Mouse (Mus musculus) layer of hippocampus, adult 11-12 months (tissue): ENCODE data around the gene Mfap3l.
"Not testable (repeated sequence)": the region's sequence is repeated elsewhere in the genome, so short reads cannot be mapped to it uniquely, and the experiment has no call there.

Experiments used
- DNase-seq: peaks from one replicate; pipeline ENCODE4 v3.0.0; 2022; ENCODE audit warnings: low spot score

Mfap3l gene

DNA sequence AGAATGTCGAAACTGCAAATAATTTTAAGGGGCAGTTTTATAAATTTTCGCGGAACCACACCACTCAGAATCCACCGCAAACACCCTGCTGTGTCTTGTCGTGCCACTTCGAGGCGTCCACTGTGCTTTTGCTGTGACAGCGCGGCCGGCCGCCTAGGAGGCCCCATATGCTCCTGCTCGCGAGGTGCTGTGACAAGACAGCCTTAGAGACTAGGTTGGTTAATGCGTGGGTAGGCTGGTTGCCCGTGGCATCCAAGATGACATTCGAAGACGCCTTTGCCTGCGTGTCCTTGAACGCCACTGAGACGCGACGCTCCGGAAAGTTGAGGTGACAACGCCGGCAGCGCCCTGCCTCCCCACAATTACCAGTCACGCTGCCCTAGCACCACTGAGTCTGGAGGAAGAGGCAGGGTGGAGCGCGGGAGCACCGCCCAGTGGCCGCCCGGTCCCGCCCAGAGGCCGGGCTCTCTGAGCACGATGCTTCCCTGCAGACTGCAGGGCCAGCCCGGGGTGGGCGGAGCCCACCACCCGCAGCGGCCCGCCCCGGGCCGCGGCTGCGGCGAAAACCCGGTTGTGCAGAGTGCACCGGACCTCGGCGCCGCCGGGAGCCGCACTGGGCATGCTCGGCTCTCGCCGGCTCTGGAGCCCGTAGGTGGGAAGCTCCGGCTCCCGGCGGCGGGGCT lies at the start of gene Mfap3l:
TSS of gene Mfap3l (plus strand) at position 578 of the 683 bp plus-strand sequence.
- DNase-seq: peak; percentile 92

DNA sequence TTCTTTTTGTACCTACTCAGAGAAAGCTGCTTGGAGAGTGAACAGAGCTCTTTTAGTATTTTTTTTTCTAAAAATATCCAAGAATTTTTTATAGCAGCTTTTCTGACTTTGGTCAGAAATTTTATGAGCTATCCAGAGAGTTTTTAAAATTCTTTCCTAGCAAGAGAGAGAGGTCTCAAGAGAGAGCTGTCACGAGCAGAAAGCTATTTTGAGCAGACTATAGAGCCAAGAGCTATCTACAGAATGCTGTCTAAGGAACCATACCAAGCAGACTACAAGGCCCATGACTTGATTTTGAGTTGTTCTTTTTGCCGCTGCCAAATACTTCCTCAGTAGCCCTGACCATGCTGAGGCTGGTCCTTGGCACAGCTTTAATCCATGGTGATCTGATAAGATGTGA lies 49.3 kb upstream of the Mfap3l start:
- DNase-seq: no peak

DNA sequence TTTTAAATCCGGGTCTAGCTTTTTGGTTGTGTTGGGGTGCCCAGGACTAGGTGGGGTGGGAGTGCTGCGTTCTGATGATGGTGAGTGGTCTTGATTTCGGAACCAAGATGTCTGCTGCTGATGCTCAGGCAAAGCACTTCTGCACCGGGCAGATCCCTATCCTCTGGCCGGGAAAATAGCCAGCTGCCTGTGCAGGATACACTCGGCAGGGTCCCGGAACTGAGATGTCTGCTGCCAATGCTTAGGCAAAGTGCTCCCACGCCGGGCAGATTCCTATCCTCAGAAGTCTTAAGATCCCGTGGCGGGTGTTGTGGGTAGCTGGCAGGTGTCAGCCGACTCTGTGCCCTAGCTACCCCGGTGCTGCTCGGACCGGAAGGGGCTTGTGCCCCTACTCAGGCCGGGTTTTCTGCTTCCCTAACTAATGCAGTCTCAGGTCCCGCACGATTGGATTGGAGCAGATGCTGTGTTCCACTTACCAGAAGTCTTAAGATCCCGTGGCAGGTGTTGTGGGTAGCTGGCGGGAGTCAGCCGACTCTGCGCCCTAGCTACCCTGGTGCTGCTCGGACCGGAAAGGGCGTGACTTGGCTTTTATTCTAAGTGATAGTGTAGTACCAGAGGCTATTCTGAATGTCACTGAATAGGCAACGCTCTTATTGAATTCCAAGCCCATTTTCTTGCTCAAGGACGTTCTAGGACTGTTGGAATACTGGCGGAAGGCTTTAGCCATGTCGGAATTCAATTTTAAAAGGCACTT lies 41.1 kb upstream of the Mfap3l start:
- not testable (repeated sequence) for DNase-seq

DNA sequence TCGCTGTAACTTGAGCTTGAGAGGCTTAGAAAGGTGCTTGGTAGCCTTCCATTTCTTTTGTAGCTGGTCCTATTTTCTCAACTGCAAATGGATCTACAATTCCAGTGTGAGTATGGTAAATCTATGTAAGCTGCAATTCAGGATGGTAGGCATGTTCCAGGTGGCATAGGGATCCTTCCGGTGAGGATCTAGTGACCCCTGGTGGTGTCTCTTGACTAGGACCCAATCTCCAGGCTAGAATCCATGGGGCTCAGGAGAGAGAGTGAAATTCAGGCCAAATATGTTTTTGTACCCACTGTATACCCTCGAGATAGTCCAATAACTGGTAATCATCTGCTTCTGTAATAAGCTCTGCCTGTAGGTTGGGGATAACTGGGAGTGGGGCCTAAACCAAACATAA lies 37.9 kb upstream of the Mfap3l start:
- peak; percentile 46 for DNase-seq

DNA sequence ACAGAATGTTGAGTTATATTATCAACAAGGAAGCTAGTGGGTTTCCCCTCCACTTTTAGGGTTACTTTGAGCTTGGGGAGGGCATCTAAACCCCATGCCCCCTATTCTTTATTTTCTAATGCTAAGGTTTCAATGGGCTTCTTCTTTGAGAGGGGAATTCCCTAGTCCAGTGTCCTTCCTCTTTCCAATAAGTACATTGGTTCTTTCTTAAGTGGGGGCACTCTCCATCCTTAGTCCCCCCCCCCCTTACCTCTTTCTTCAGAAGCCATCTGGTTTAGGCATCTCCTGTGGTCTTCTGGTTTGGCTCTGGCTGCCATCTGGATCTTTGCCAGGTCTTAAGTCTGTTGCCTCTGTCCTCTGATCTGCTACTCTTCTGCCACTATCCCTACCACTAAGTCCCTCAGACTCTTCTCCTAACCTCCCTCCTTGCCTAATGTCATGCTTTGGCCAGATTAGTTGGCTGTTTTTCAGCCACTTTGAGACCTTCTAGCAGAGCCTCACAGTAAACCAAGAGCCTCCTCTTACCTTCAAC lies 21.0 kb upstream of the Mfap3l start:
- no peak for DNase-seq

DNA sequence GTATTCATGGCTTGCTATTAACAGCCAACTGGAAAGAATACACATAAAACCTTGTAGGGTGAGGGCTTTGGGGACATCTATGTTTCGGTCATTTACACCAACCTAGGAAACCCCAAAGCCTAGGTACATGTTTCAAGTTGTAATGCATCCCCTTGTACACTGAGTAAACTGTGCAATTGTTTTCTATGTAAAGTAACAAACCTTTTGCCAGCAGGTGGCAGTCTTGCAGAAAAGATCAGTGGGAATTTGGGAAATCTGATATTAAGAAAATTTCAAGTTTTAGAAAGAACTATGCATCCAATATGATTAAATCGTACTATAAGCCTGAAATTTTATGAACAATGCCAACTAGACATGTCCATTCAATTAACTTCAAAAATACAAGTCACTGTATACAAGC lies 15.7 kb upstream of the Mfap3l start:
- peak; percentile 45 for DNase-seq

DNA sequence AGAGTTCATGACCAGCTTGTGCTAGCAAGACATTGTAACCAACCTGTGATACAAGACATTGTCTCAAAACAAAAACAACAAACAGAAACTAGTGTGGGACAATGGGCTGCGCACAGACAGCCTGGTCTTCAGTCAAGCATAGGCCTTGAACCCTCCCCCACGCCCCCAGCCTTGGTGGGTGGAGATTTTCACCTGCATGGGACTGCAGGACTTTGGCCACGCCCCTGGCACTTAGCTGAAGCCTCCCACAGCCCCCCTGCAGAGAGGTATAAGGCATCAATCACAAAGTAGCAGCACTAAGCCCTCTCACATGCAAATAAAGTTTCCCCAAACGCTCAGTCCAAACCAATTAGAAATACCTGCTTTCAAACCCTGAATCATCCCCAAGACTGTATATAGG lies 11.1 kb upstream of the Mfap3l start:
- DNase-seq: no peak

DNA sequence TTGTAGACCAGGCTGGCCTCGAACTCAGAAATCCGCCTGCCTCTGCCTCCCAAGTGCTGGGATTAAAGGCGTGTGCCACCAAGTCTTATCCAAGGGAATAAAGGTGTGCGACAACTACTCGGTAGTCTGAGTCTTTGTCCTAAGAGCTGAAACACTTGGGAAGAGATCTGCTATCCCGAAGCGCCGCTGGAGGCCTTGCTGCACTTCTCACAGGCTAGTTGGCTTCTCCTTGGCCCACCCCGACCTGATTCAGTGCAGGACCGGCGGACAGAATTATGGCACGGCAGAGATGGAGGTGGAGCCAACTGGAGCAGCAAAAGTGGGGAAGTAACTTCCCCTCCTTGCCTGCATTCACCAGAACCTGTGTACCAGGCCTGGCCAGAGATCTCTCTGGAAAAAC lies 10.6 kb upstream of the Mfap3l start:
- DNase-seq: no peak

DNA sequence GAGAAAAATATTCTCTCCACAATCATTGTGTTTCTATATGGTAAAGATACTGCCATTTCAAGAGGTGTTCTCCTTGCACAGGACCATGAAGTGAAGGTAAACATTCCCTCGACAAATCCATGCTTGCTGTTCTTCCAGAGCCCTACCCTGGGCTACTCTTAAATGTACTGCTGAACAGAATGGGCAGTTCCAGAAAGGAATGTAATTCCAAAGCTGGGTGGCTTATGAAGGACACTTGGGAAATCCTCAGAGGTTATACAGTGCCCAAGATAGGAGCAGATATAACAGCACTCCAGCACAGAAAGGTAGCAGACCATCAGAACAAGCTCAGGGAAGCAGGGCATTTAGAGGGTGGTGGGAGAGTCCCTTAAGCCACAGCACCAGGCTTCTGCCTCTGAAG lies 9.2 kb upstream of the Mfap3l start:
- DNase-seq: no peak

DNA sequence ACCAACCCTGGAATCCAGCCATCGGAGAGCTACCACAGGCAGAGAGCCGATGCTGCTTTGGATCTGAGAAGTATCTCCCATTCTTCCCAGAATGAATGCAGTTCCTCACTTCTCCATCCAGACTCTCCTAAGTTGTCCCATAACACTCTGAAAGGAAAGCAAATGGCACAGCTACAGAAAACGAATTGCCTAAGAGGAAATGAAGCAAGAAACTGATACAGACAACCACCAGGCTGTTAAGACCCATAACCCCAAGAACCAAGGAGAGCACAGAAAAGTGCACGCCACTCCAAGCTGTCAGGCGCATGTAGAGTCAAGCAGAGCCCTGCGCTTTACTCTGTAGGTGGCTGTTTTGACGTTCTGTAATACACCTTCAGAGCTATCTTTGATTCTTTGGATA lies 7.9 kb upstream of the Mfap3l start:
- no peak for DNase-seq

DNA sequence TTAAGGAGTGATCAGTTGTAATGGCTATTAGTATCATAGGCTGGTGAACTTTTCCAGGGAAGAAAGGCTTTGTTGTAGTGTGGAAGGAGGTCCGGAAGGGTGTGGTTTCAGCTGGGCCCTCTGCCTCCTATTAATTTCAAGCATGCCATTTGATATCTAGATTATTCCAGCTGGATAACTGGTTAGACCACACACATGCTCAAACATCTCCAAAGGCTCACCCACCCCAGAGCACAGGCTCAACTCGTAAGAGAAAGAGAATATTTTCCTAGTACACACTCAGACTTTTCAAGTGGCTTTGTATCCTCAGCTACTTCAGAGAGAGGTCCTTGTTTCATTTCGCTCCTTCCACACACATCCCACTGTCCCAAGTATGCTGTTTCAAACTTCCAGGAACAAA lies 4.7 kb upstream of the Mfap3l start:
- no peak for DNase-seq

DNA sequence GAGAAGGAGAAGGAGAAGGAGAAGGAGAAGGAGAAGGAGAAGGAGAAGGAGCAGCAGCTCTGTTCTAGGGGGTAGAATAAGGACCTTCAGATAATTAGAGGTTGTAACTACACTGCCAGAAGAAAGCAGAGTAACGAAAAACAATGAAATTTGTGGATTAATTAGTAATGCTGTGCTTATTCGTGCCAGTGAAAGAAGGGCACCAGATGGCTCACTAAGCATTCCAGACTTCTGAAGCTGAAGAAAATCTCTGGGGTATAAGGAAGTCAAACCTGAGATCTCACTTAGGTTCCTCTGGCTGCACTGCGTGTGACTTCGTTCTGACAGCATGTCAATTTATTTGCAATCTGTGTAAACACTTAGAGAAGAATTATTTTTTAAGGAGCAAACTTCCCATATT lies 3.6 kb upstream of the Mfap3l start:
- no peak for DNase-seq

DNA sequence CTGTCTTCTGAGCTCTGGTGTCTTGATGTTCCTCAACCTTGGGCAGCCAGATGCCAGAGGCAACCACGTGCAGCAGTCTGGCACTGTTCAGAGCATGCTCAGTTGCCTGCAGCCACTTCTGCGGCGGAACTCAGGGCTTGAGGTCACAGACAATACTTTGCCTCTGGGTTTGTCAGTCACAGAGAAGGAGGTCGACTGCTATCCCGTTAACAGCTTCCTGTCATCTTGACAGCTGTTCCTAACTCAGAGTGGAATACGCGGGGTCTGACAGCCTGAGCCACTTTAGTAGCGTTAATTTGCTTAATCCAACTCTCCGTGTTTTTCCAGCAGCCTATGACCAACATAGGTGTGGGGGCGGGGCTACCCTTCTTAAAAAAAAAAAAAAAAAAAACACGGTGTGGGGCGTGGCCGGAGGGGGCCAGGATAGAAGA lies 1.1 kb upstream of the Mfap3l start:
- peak; percentile 86 for DNase-seq

DNA sequence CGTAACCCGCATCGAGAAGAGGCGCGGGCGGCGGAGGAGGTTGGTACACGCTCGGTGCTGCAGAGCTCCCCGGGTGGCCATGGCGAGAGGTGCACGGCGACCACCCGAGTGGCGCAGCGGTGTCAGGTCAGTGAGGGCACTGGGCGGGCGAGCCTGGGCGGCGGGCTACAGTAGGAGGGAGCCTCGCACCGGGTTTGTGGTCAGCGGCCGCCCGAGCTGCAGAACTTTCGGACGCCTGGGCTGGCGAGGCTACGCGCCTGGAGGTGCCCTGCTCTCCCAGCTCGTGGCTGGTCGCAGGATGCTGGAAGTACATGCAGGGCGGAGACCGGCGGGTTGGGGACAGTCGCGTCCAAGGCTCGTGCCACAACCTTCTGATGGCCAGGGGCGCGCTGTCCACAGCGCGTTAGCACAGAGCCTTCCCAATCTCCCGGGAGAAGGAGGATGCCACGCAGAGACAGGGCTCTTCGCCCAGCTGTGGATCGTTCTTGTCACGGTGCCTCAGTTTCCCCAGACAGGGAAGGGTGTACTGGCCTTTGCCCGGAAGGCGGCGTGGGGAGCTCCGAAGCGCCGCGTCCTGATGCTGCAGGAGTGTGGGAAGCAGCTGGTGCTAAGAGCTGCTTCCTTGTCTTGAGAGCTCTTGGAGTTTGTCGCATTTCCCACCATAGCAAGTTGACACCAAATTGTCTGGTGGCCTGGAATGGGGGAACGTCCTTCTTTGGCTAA lies 467 bp downstream of the Mfap3l start:
- DNase-seq: no peak

DNA sequence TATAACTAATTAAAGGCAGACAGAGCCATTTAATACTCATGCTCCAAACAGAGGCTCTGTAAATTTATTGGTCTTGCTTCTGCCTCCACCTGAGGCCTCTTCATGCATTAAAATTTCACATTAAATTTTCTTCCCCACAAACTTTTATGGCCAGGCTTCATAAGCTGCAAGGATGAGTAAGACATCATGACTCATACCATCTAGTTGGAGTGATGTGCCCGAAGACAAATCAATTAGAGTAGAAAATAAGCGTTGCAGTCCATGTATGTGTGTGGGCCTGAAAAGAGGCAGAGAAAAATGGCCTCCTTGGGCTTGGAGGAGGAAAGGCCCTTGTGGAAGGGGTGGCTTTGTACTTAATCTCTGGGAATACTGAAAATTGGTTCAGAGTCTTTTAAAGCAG lies 2.3 kb downstream of the Mfap3l start:
- no peak for DNase-seq

DNA sequence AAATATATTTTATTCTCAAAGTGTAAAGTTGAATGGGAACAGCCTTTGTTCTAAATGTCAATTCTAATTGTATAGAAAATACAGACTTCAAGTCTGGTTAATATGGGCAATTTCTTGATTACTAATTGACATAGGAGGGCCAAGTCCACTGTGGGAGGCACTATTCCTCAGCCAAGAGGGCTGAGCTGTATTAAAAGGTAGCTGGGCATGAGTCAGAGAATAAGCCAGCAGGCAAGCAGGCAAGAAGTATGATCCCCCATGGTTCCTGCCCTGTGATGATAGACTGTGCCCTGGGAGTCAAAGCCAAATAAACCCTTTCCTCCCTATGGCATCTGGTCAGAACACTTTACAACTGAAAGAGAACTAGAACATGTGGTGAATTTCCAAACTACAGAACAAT lies 3.2 kb downstream of the Mfap3l start:
- DNase-seq: no peak

DNA sequence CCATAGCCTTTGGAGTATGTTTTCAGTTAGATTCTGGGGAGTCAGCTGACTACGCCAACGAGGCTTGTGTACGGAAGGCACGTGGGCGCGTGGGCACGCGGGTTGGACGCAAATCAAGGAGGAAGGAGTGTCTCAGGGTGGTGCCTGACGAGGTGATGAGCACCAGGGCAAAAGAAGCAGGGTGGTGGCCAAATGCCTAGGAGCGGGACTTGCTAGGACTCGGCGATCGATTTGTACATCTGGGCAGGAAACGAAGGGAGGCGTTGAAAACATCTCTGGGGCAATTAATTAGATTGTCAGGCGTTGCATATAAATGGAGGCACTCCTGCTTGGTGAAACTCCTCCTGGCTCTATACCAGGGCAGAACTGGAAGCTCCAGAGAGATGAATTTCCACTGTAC lies 7.4 kb downstream of the Mfap3l start:
- no peak for DNase-seq

DNA sequence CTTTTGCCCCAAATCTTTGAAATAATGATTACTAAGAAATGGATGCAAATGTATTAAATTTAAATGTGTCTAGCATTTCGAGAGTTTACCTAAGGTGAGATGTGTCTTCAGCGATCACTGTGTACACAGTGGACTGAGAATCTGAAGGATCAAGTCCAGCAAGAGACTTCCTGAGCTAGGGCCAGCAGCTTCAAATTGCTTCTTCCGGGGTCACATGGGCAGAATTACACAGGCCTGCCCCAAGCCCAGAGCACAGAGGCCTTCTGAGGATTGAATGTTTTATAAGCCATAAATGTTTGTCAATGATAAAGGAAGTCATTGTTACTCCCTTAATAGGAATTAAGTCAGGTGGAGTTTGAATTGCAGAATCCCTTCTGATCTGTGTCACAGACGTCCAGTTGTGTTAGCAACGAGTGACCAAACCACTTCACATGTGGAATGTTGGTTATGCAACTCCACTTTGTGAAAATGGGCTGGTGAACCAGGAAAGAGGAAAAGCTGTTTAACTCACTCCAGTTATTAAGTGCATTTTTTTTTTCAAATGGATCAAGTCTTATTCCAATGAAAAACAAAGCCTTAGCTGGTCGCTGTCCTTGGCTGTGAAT lies 10.9 kb downstream of the Mfap3l start:
- no peak for DNase-seq

DNA sequence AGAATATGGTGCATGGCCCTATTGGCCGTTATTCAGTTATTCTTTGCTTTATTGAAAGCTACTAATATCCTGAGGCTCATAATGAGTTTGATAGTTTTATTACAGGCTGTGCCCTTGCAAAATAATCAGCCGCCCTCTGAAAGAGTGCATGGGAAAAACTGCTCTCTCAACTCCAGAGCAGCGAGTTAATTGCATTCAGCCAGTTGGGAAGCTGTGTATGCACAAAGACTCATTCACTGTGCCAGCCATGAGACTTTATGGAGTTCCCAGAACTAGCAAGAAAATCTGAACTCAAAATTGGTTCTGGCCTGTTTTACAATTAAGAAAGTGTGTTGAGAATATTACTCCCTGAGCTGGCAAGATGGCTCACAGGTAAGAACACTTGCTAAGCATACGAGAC lies 12.5 kb downstream of the Mfap3l start:
- DNase-seq: no peak

DNA sequence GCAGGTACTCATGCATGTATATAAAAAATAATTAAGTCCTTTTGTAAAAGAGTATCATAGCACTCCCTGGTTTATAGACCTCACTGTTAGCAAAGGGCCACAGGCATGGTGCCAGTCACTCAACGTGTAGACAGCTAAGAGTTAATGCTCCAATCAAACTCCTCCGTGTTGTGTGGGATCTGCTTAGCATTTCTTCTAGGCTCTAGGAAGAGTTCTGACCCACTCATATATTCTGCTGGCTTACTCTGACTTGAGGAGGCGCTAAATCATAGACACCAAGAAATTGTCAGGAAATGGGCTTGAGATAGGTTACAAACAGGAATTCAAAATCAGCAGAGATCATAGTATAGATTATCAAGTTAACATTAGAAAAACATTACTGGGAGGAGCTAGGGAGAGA lies 13.3 kb downstream of the Mfap3l start:
- DNase-seq: no peak

DNA sequence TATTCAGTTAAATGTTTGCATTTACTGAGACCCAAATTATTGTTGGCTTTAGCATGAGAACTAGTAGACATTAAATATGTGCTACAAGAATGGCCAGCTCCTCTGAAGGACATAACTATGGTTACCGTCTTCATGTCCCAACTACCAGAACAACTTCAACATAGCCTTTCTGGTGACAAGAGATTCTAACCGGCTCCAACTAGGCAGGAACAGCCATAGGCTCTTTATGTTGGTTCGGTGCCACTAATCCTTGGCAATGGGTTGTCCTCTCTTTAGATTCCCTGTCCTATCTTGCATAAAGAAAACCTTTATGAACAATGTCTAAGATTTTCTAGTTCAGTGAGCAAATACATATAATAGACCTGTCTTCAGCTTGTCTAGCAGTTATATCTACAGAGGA lies 14.7 kb downstream of the Mfap3l start:
- no peak for DNase-seq

DNA sequence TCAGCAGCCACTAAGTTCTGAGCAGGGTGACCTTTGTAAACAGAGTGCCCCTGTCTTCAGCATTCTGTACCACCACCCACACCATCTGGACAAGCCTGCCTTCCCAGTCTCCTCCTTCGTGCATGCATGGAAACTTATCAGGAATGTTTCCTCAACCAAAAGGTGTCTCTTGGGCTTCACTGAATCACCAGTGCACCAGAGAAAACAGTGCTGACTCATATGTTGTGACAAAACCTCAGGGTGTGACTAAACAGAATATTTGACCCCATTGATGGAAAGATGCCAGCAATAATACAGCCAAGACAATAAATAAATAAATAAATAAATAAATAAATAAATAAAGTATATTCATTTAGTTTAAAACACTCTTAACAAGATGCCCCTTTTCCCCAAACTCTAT lies 16.5 kb downstream of the Mfap3l start:
- no peak for DNase-seq

DNA sequence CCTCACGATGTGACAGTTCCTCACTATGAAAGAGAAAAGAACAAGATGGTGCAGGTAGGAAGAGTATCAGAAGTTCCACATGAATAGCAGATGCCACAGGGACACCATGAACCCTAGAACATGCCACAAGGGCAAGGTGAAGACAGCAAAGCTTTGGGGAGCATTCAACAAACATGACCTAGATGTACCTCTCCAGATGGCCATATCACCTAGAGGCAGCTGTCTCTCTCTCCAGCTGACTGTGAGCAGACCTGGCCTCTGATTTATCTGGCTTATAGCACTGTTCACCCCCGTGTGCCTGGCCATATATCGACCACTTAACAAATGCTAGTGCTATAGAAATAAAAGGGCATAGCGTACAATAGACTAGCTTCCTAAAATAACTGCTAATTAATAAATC lies 17.5 kb downstream of the Mfap3l start:
- no peak for DNase-seq
